In genomic region chr11:98943741-98944461, GRCm38 (mm10) we compare ENCODE assay signal across 8 mouse cellular contexts. TPM values are rescaled to one million over a fixed set of nuclear protein-coding genes. Genes with fewer than 3 reads are reported as not detected.
A peak's percentile ranks its signal among the peaks of the same experiment; 100 is the strongest.
DNase-seq lines count a peak whose midpoint lies in the region; ATAC-seq and TF ChIP-seq lines count a peak whose summit lies in the region.

No protein-coding gene starts in this region.

- H3K4me1 ChIP-seq in kidney, embryonic 16.5 days (ENCODE audit: insufficient read depth, low read length) = peaks cover 80% of the 10 kb centered on the region
- H3K4me1 ChIP-seq in E14TG2a.4 (replicated peaks; ENCODE audit: low read depth, low read length) = peaks cover 88% of the 10 kb centered on the region
- peaks cover 52% of the 10 kb centered on the region for H3K4me1 ChIP-seq in forebrain, embryonic 16.5 days (replicated peaks; ENCODE audit: control insufficient read depth, insufficient read depth, low read length)
- peaks cover 83% of the 10 kb centered on the region for H3K4me1 ChIP-seq in neural tube, embryonic 13.5 days (replicated peaks)

- no peak for DNase-seq in kidney, adult 18-20 months
- DNase-seq in kidney, postnatal 4 days = peak; percentile 68 to 78
- DNase-seq in urinary bladder, adult 2 months (ENCODE audit: low spot score) = no peak
- no peak for DNase-seq in cerebellum, adult 8-10 months

- H3K27me3 ChIP-seq in kidney, embryonic 16.5 days (ENCODE audit: insufficient read depth, low read length) = no peaks in the 10 kb centered on the region
- no peaks in the 10 kb centered on the region; the same call in 1 of the 2 replicates for H3K27me3 ChIP-seq in E14TG2a.4 (ENCODE audit: insufficient read depth, low read length)
- no peaks in the 10 kb centered on the region for H3K27me3 ChIP-seq in forebrain, embryonic 16.5 days (replicated peaks; ENCODE audit: control insufficient read depth, insufficient read depth, low read length)
- H3K27me3 ChIP-seq in neural tube, embryonic 13.5 days = no peaks in the 10 kb centered on the region

- peak overlapping the region; percentile 92 for H3K4me2 ChIP-seq in kidney, embryonic 16.5 days (replicated peaks; ENCODE audit: low read depth, low read length)
- no peak overlapping the region for H3K4me2 ChIP-seq in forebrain, embryonic 16.5 days (ENCODE audit: low read length)
- peak overlapping the region; percentile 87 for H3K4me2 ChIP-seq in neural tube, embryonic 13.5 days

- no peak overlapping the region for H3K4me3 ChIP-seq in kidney, embryonic 16.5 days (ENCODE audit: low read length)
- H3K4me3 ChIP-seq in E14TG2a.4 (replicated peaks; ENCODE audit: low read length) = peak overlapping the region; percentile 35; the same call in 1 of the 2 replicates
- no peak overlapping the region for H3K4me3 ChIP-seq in forebrain, embryonic 16.5 days (replicated peaks; ENCODE audit: low read length)
- H3K4me3 ChIP-seq in neural tube, embryonic 13.5 days = no peak overlapping the region

- H3K9me3 ChIP-seq in kidney, embryonic 16.5 days (ENCODE audit: low read length) = no peaks in the 10 kb centered on the region
- H3K9me3 ChIP-seq in E14TG2a.4 (ENCODE audit: low read length) = peaks cover 8% of the 10 kb centered on the region; the same call in 1 of the 2 replicates
- no peaks in the 10 kb centered on the region for H3K9me3 ChIP-seq in forebrain, embryonic 16.5 days (ENCODE audit: control insufficient read depth, low read length)
- no peaks in the 10 kb centered on the region for H3K9me3 ChIP-seq in neural tube, embryonic 13.5 days

- no peaks in the 10 kb centered on the region for H3K36me3 ChIP-seq in kidney, embryonic 16.5 days (ENCODE audit: insufficient read depth, low read length)
- peaks cover 41% of the 10 kb centered on the region for H3K36me3 ChIP-seq in E14TG2a.4 (ENCODE audit: insufficient read depth, low read length)
- H3K36me3 ChIP-seq in forebrain, embryonic 16.5 days (ENCODE audit: control insufficient read depth, insufficient read depth) = no peaks in the 10 kb centered on the region
- H3K36me3 ChIP-seq in neural tube, embryonic 13.5 days = no peaks in the 10 kb centered on the region

- peak overlapping the region; percentile 98 for H3K27ac ChIP-seq in kidney, embryonic 16.5 days (ENCODE audit: low read length)
- peak overlapping the region; percentile 26; the same call in 1 of the 2 replicates for H3K27ac ChIP-seq in forebrain, embryonic 16.5 days (ENCODE audit: low read length)
- peak overlapping the region; percentile 93 for H3K27ac ChIP-seq in neural tube, embryonic 13.5 days (replicated peaks)

- TF ChIP-seq CTCF in E14TG2a.4 (conservative IDR thresholded peaks at IDR 0.05; ENCODE audit: low read length) = no peak

- ATAC-seq in kidney, embryonic 16.5 days (ENCODE audit: low FRiP score, low TSS enrichment) = no peak
- ATAC-seq in forebrain, embryonic 16.5 days = no peak
- ATAC-seq in neural tube, embryonic 13.5 days (ENCODE audit: low read depth) = no peak

- peak overlapping the region; percentile 47 for H3K9ac ChIP-seq in kidney, embryonic 16.5 days (replicated peaks; ENCODE audit: low read length)
- H3K9ac ChIP-seq in forebrain, embryonic 16.5 days (replicated peaks; ENCODE audit: low read depth, low read length) = no peak overlapping the region
- H3K9ac ChIP-seq in neural tube, embryonic 13.5 days = peak overlapping the region; percentile 76

- WGBS in kidney, embryonic 16.5 days = 33% methylated on average over 14 of the region's 14 CpGs
- WGBS in forebrain, embryonic 16.5 days = 32% methylated on average over 14 of the region's 14 CpGs
- WGBS in neural tube, embryonic 13.5 days = 32% methylated on average over 14 of the region's 14 CpGs

RNA-seq across cellular contexts. Expression of gene Rara, which starts 16.3 kb away (rescaled TPM):
- 31.4 and 32.5 TPM in 2 replicates for polyA plus RNA-seq in kidney, embryonic 16.5 days (2015; fragmentation: Nextera tagmentation; extraction: Ambion mirVana)
- polyA plus RNA-seq in forebrain, embryonic 16.5 days (2015; fragmentation: Nextera tagmentation; extraction: Ambion mirVana) = 9.5 and 10.6 TPM in 2 replicates
- polyA plus RNA-seq in neural tube, embryonic 13.5 days (2015; fragmentation: Nextera tagmentation; extraction: Ambion mirVana) = 24.0 and 26.7 TPM in 2 replicates
- polyA plus RNA-seq in urinary bladder, adult 2 months (2012; rRNA removed) = 8.5 and 13.7 TPM in 2 replicates

RNA-seq across cellular contexts. Expression of gene Cdc6, which starts 36.3 kb away (rescaled TPM):
- polyA plus RNA-seq in kidney, embryonic 16.5 days (2015; fragmentation: Nextera tagmentation; extraction: Ambion mirVana) = 36.2 and 38.6 TPM in 2 replicates
- 10.3 and 10.9 TPM in 2 replicates for polyA plus RNA-seq in forebrain, embryonic 16.5 days (2015; fragmentation: Nextera tagmentation; extraction: Ambion mirVana)
- polyA plus RNA-seq in neural tube, embryonic 13.5 days (2015; fragmentation: Nextera tagmentation; extraction: Ambion mirVana) = 4.2 and 4.7 TPM in 2 replicates
- polyA plus RNA-seq in urinary bladder, adult 2 months (2012; rRNA removed) = 2.7 and 3.8 TPM in 2 replicates

RNA-seq across cellular contexts. Expression of gene Gjd3, which starts 38.9 kb away (rescaled TPM):
- polyA plus RNA-seq in kidney, embryonic 16.5 days (2015; fragmentation: Nextera tagmentation; extraction: Ambion mirVana) = 0.59 TPM in 1 of 2 replicates, not detected in the other
- 0.51 and 1.0 TPM in 2 replicates for polyA plus RNA-seq in forebrain, embryonic 16.5 days (2015; fragmentation: Nextera tagmentation; extraction: Ambion mirVana)
- 1.4 and 1.5 TPM in 2 replicates for polyA plus RNA-seq in neural tube, embryonic 13.5 days (2015; fragmentation: Nextera tagmentation; extraction: Ambion mirVana)
- 0.55 and 0.87 TPM in 2 replicates for polyA plus RNA-seq in urinary bladder, adult 2 months (2012; rRNA removed)

Comparison
In these comparisons a context has a peak if more than half of its experiments do, and no peak if none do; other contexts are left out.
1. DNase-seq: peak in kidney, postnatal 4 days (2 of 2); none in kidney, adult 18-20 months (single experiment), urinary bladder, adult 2 months (single experiment) and cerebellum, adult 8-10 months (single experiment).
2. H3K27ac ChIP-seq: peak in every context shown above with its lines; median percentile 98 in kidney, embryonic 16.5 days; 93 in neural tube, embryonic 13.5 days; 26 in forebrain, embryonic 16.5 days.